ENCODE assay signal across 8 mouse cellular contexts in the genomic region with DNA sequence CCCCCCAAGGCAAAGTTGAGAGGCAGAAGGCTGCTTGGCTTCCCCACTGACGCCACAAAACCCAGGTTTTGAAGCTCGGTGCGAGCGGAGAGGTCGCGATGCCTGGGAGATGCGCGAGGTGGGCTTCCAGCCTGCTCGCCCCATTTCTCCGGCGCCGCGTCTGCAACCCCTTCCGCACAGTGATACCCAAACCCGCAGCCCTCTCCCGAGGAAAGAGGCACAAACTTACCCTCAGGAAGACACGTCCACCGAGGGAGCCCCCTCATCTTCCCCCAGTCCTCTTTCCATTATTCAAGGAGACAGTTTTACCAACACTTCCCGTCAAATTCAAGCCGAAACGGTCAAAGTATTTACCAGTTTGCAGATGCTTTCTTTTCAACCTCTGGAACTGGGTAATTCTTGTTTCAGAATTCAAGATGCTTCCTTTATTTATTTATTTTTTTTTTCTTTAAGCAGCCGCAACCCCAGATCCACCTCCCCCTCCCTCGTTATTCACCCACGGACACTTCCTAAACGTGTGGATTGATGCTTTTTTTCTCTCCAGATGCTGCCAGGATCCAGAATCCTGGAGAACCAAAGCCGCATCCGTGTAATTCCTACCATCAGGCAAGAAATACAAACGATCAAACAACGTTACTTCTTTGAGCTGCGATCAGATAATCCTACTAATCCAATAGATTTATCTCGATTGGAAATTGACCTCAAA.
DNase-seq lines count a peak whose midpoint lies in the region; ATAC-seq lines count a peak whose summit lies in the region.

No protein-coding gene starts in this region.

- no peak overlapping the region for H3K27ac ChIP-seq in heart, embryonic 12.5 days (ENCODE audit: poor library complexity, severe bottlenecking)
- H3K27ac ChIP-seq in brown adipose tissue, adult 24 weeks (replicated peaks; ENCODE audit: low read depth, low read length), result no peak overlapping the region
- peak overlapping the region; percentile 75 for H3K27ac ChIP-seq in forebrain, embryonic 12.5 days
- H3K27ac ChIP-seq in intestine, embryonic 15.5 days, result no peak overlapping the region
- no peak overlapping the region for H3K27ac ChIP-seq in liver, embryonic 16.5 days (ENCODE audit: low read length)
- H3K27ac ChIP-seq in stomach, embryonic 14.5 days (ENCODE audit: low read length), result no peak overlapping the region

- H3K9ac ChIP-seq in heart, embryonic 12.5 days, result peak overlapping the region; percentile 55
- peak overlapping the region; percentile 65 for H3K9ac ChIP-seq in forebrain, embryonic 12.5 days
- H3K9ac ChIP-seq in intestine, embryonic 15.5 days, result peak overlapping the region; percentile 41
- H3K9ac ChIP-seq in liver, embryonic 16.5 days (ENCODE audit: low read depth, low read length), result no peak overlapping the region
- peak overlapping the region; percentile 25 for H3K9ac ChIP-seq in stomach, embryonic 14.5 days (replicated peaks; ENCODE audit: low read depth, low read length)

- no peaks in the 10 kb centered on the region for H3K9me3 ChIP-seq in heart, embryonic 12.5 days (replicated peaks)
- no peaks in the 10 kb centered on the region for H3K9me3 ChIP-seq in forebrain, embryonic 12.5 days
- H3K9me3 ChIP-seq in intestine, embryonic 15.5 days, result no peaks in the 10 kb centered on the region
- no peaks in the 10 kb centered on the region for H3K9me3 ChIP-seq in liver, embryonic 16.5 days (replicated peaks; ENCODE audit: control insufficient read depth, low read length)
- H3K9me3 ChIP-seq in stomach, embryonic 14.5 days (ENCODE audit: control insufficient read depth, low read depth, low read length), result no peaks in the 10 kb centered on the region

- WGBS in heart, embryonic 12.5 days, result 2% methylated on average over 31 of the region's 31 CpGs
- under 1% methylated on average over 31 of the region's 31 CpGs for WGBS in forebrain, embryonic 12.5 days
- WGBS in intestine, embryonic 15.5 days, result under 1% methylated on average over 31 of the region's 31 CpGs
- under 1% methylated on average over 31 of the region's 31 CpGs for WGBS in liver, embryonic 16.5 days (ENCODE audit: insufficient replicate concordance)
- WGBS in stomach, embryonic 14.5 days, result under 1% methylated on average over 31 of the region's 31 CpGs

- no peaks in the 10 kb centered on the region for H3K36me3 ChIP-seq in heart, embryonic 12.5 days
- H3K36me3 ChIP-seq in forebrain, embryonic 12.5 days (replicated peaks), result no peaks in the 10 kb centered on the region
- no peaks in the 10 kb centered on the region for H3K36me3 ChIP-seq in intestine, embryonic 15.5 days
- H3K36me3 ChIP-seq in liver, embryonic 16.5 days (ENCODE audit: control insufficient read depth, insufficient read depth), result no peaks in the 10 kb centered on the region
- H3K36me3 ChIP-seq in stomach, embryonic 14.5 days (ENCODE audit: control insufficient read depth, insufficient read depth, low read length), result no peaks in the 10 kb centered on the region

- no peak for DNase-seq in heart, adult 8-10 months (ENCODE audit: low spot score)

- 0 out of 2 replicates have a peak, but pooled peaks cover 8% of the 10 kb centered on the region for H3K4me1 ChIP-seq in heart, embryonic 12.5 days (replicated peaks)
- H3K4me1 ChIP-seq in brown adipose tissue, adult 24 weeks (ENCODE audit: control insufficient read depth, insufficient read depth, insufficient read length, low read length), result no peaks in the 10 kb centered on the region
- peaks cover 3% of the 10 kb centered on the region; the same call in 1 of the 2 replicates for H3K4me1 ChIP-seq in forebrain, embryonic 12.5 days
- H3K4me1 ChIP-seq in intestine, embryonic 15.5 days (replicated peaks), result no peaks in the 10 kb centered on the region
- no peaks in the 10 kb centered on the region for H3K4me1 ChIP-seq in liver, embryonic 16.5 days (ENCODE audit: control insufficient read depth, low read depth, low read length)
- 0 out of 2 replicates have a peak, but pooled peaks cover 5% of the 10 kb centered on the region for H3K4me1 ChIP-seq in stomach, embryonic 14.5 days (ENCODE audit: control insufficient read depth, insufficient read depth, low read length)

- peak overlapping the region; percentile 97 for H3K4me2 ChIP-seq in heart, embryonic 12.5 days
- peak overlapping the region; percentile 57 for H3K4me2 ChIP-seq in forebrain, embryonic 12.5 days
- peak overlapping the region; percentile 91 for H3K4me2 ChIP-seq in intestine, embryonic 15.5 days (replicated peaks)
- H3K4me2 ChIP-seq in liver, embryonic 16.5 days (ENCODE audit: low read depth, low read length), result peak overlapping the region; percentile 49
- peak overlapping the region; percentile 82 for H3K4me2 ChIP-seq in stomach, embryonic 14.5 days (replicated peaks; ENCODE audit: low read depth, low read length)

- ATAC-seq in heart, embryonic 12.5 days (ENCODE audit: insufficient number of reproducible peaks, low FRiP score), result no peak
- peak; percentile 63 for ATAC-seq in forebrain, embryonic 12.5 days (ENCODE audit: low FRiP score)
- ATAC-seq in intestine, embryonic 15.5 days, result peak; percentile 43; the same call in 1 of the 2 replicates
- no peak for ATAC-seq in liver, embryonic 16.5 days (ENCODE audit: low read depth)
- ATAC-seq in stomach, embryonic 14.5 days (ENCODE audit: insufficient number of reproducible peaks, insufficient read depth, low FRiP score, low read depth), result no peak
- no peak for ATAC-seq in megakaryocyte progenitor cell, adult 5-6 weeks (replicated peaks; ENCODE audit: poor library complexity)

- H3K27me3 ChIP-seq in heart, embryonic 12.5 days (replicated peaks), result no peaks in the 10 kb centered on the region
- no peaks in the 10 kb centered on the region for H3K27me3 ChIP-seq in forebrain, embryonic 12.5 days
- no peaks in the 10 kb centered on the region for H3K27me3 ChIP-seq in intestine, embryonic 15.5 days (replicated peaks)
- peaks cover 12% of the 10 kb centered on the region for H3K27me3 ChIP-seq in liver, embryonic 16.5 days (ENCODE audit: control insufficient read depth, insufficient read depth, low read depth, low read length)
- H3K27me3 ChIP-seq in stomach, embryonic 14.5 days (ENCODE audit: control insufficient read depth, insufficient read depth, low read length), result no peaks in the 10 kb centered on the region

- peak overlapping the region; percentile 60 for H3K4me3 ChIP-seq in heart, embryonic 12.5 days
- H3K4me3 ChIP-seq in brown adipose tissue, adult 24 weeks (ENCODE audit: insufficient read depth, low read depth, low read length), result peak overlapping the region; percentile 22; the same call in 1 of the 2 replicates
- peak overlapping the region; percentile 57 for H3K4me3 ChIP-seq in forebrain, embryonic 12.5 days (replicated peaks)
- peak overlapping the region; percentile 46 for H3K4me3 ChIP-seq in intestine, embryonic 15.5 days (replicated peaks)
- peak overlapping the region; percentile 29 for H3K4me3 ChIP-seq in liver, embryonic 16.5 days (ENCODE audit: low read depth, low read length)
- H3K4me3 ChIP-seq in stomach, embryonic 14.5 days (ENCODE audit: low read depth, low read length), result peak overlapping the region; percentile 49

Comparison
In these comparisons a context has a peak if more than half of its experiments do, and no peak if none do; other contexts are left out.
1. ATAC-seq: peak in forebrain, embryonic 12.5 days (single experiment) and intestine, embryonic 15.5 days (single experiment); none in heart, embryonic 12.5 days (single experiment), liver, embryonic 16.5 days (single experiment), stomach, embryonic 14.5 days (single experiment) and megakaryocyte progenitor cell, adult 5-6 weeks (single experiment).
2. Peak in every context shown above with its lines, with median percentiles within 50 percentile points of each other: H3K4me2 ChIP-seq and H3K4me3 ChIP-seq.